Mouse (Mus musculus) lung, adult 2 months (tissue): ENCODE data around the gene Mst1.

Experiments
- CTCF ChIP-seq: fragments of 200-500 bp; IDR thresholded peaks from 2 replicates; pipeline ENCODE4 v1.5.1; 2011; ENCODE audit warnings: mild to moderate bottlenecking, low read length, control low read depth; ENCODE audit not compliant: insufficient read depth
- POLR2A ChIP-seq: fragments of 200-500 bp; IDR thresholded peaks from 2 replicates; pipeline ENCODE4 v1.6.1; 2011; ENCODE audit warnings: low read depth, mild to moderate bottlenecking, control low read depth, low read length, borderline replicate concordance; ENCODE audit errors: extremely low read depth

GRCm38 (mm10) chr9:108132373-108132772, 52.1 kb downstream of the Mst1 start:
- TF ChIP-seq CTCF = no peak
- TF ChIP-seq POLR2A = no peak
